Mouse (Mus musculus) MEL (cell line): Measurements from ENCODE around the gene Mip. TPM values are rescaled to one million over a fixed set of nuclear protein-coding genes. Genes with fewer than 3 reads are reported as not detected.

ENCODE experiments used
- DNase-seq: peaks from one replicate; pipeline ENCODE4 v3.0.0; 2011; ENCODE audit warnings: low read depth, low spot score
- H3K27ac ChIP-seq: 2 replicates; pipeline ENCODE4 v1.5.1; 2012; ENCODE audit warnings: low read depth, mild to moderate bottlenecking, control low read depth, low read length, moderate library complexity; ENCODE audit not compliant: control insufficient read depth
- H3K27me3 ChIP-seq, 2 experiments: fragments of 150-350 bp in 1 of 2; sonication (generic) in 1 of 2; 2 replicates each; pipeline ENCODE4 v1.6.1; 2012; ENCODE audit warnings: low read length in 2 of 2, mild to moderate bottlenecking in 2 of 2, improper control_type of control experiment in 1 of 2, moderate library complexity in 1 of 2; ENCODE audit not compliant: insufficient read depth in 2 of 2, control insufficient read depth in 1 of 2
- H3K36me3 ChIP-seq, 2 experiments: 2 replicates each; pipeline ENCODE4 v1.6.1; 2012 to 2014; ENCODE audit warnings: low read length in 2 of 2, improper control_type of control experiment in 1 of 2, inconsistent platforms in 1 of 2, mild to moderate bottlenecking in 1 of 2; ENCODE audit not compliant: insufficient read depth in 2 of 2, control insufficient read depth in 1 of 2
- H3K4me1 ChIP-seq, 2 experiments: fragments of 150-350 bp in 1 of 2; sonication (generic) in 1 of 2; 2 replicates each; pipeline ENCODE4 v1.6.1; 2012; ENCODE audit warnings: low read length in 2 of 2, improper control_type of control experiment in 1 of 2, mild to moderate bottlenecking in 1 of 2; ENCODE audit not compliant: insufficient read depth in 2 of 2, control insufficient read depth in 1 of 2
- H3K4me3 ChIP-seq, 2 experiments: fragments of 150-350 bp in 1 of 2; sonication (generic) in 1 of 2; 2 replicates each; pipeline ENCODE4 v1.5.1; 2012; ENCODE audit warnings: low read depth in 2 of 2, low read length in 2 of 2, mild to moderate bottlenecking in 2 of 2, moderate library complexity in 2 of 2, control low read depth in 1 of 2, improper control_type of control experiment in 1 of 2; ENCODE audit not compliant: control insufficient read depth in 1 of 2, insufficient read depth in 1 of 2
- H3K79me2 ChIP-seq: 2 replicates; pipeline ENCODE4 v1.6.1; 2012; ENCODE audit warnings: mild to moderate bottlenecking, low read length, moderate library complexity; ENCODE audit not compliant: control insufficient read depth, poor library complexity, insufficient read depth
- H3K9ac ChIP-seq: 2 replicates; pipeline ENCODE4 v1.6.1; 2012; ENCODE audit warnings: low read depth, mild to moderate bottlenecking, control low read depth, low read length, moderate library complexity; ENCODE audit not compliant: control insufficient read depth, poor library complexity, severe bottlenecking
- H3K9me3 ChIP-seq: fragments of 150-350 bp; sonication (generic); replicated peaks from 2 replicates; pipeline ENCODE4 v1.6.1; 2012; ENCODE audit warnings: mild to moderate bottlenecking, low read length, improper control_type of control experiment, moderate library complexity; ENCODE audit not compliant: insufficient read depth
- CTCF ChIP-seq, 3 experiments: IDR thresholded peaks in 2 of 3; conservative IDR thresholded peaks in 1 of 3; 2 replicates each; pipeline ENCODE4 v1.5.1; 2011 to 2012; ENCODE audit warnings: low read length in 3 of 3, low read depth in 2 of 3, mild to moderate bottlenecking in 2 of 3, improper control_type of control experiment in 1 of 3, inconsistent platforms in 1 of 3, mixed read lengths in 1 of 3, moderate library complexity in 1 of 3; ENCODE audit not compliant: control insufficient read depth in 1 of 3, insufficient read depth in 1 of 3, poor library complexity in 1 of 3, severe bottlenecking in 1 of 3
- E2F4 ChIP-seq: IDR thresholded peaks from 2 replicates; pipeline ENCODE4 v1.6.1; 2011; ENCODE audit warnings: low read depth, low read length, improper control_type of control experiment, borderline replicate concordance
- EP300 ChIP-seq, 2 experiments: IDR thresholded peaks; 2 replicates each; pipeline ENCODE4 v1.6.1; 2011; ENCODE audit warnings: improper control_type of control experiment in 2 of 2, low read length in 2 of 2, low read depth in 1 of 2, mild to moderate bottlenecking in 1 of 2
- ETS1 ChIP-seq: IDR thresholded peaks from 2 replicates; pipeline ENCODE4 v1.6.1; 2012; ENCODE audit warnings: low read depth, mild to moderate bottlenecking, inconsistent platforms, low read length, improper control_type of control experiment, moderate library complexity
- KAT2A ChIP-seq: conservative IDR thresholded peaks from 2 replicates; pipeline ENCODE4 v1.6.1; 2012; ENCODE audit warnings: low read depth, low read length, improper control_type of control experiment, inconsistent platforms
- MAX ChIP-seq: IDR thresholded peaks from 2 replicates; pipeline ENCODE4 v1.6.1; 2011; ENCODE audit warnings: low read length, improper control_type of control experiment
- MAZ ChIP-seq: IDR thresholded peaks from 2 replicates; pipeline ENCODE4 v1.6.1; 2012; ENCODE audit warnings: low read depth, mild to moderate bottlenecking, inconsistent platforms, low read length, improper control_type of control experiment
- MXI1 ChIP-seq: IDR thresholded peaks from 2 replicates; pipeline ENCODE4 v1.6.1; 2011; ENCODE audit warnings: mild to moderate bottlenecking, low read depth, low read length, improper control_type of control experiment
- MYC ChIP-seq: IDR thresholded peaks from 2 replicates; pipeline ENCODE4 v1.6.1; 2011; ENCODE audit warnings: low read depth, mild to moderate bottlenecking, low read length, improper control_type of control experiment, moderate library complexity
- NRF1 ChIP-seq: IDR thresholded peaks from 2 replicates; pipeline ENCODE4 v1.6.1; 2014; ENCODE audit warnings: low read depth, mild to moderate bottlenecking, inconsistent platforms, low read length, improper control_type of control experiment, moderate library complexity; ENCODE audit not compliant: poor library complexity, insufficient read depth, severe bottlenecking
- RAD21 ChIP-seq: IDR thresholded peaks from 2 replicates; pipeline ENCODE4 v1.6.1; 2011; ENCODE audit warnings: mild to moderate bottlenecking, low read depth, low read length, improper control_type of control experiment
- SIN3A ChIP-seq: IDR thresholded peaks from 2 replicates; pipeline ENCODE4 v1.6.1; 2012; ENCODE audit warnings: low read length, improper control_type of control experiment, inconsistent platforms
- SMC3 ChIP-seq: IDR thresholded peaks from 2 replicates; pipeline ENCODE4 v1.6.1; 2011; ENCODE audit warnings: low read depth, low read length, improper control_type of control experiment
- TBP ChIP-seq: IDR thresholded peaks from 2 replicates; pipeline ENCODE4 v1.8.0; 2011; ENCODE audit warnings: low read depth, low read length, improper control_type of control experiment
- TCF12 ChIP-seq: IDR thresholded peaks from 2 replicates; pipeline ENCODE4 v1.6.1; 2014; ENCODE audit warnings: low read depth, mild to moderate bottlenecking, inconsistent platforms, low read length, improper control_type of control experiment, moderate library complexity
- USF1 ChIP-seq: IDR thresholded peaks from 2 replicates; pipeline ENCODE4 v1.6.1; 2014; ENCODE audit warnings: low read depth, mild to moderate bottlenecking, inconsistent platforms, low read length, improper control_type of control experiment, moderate library complexity
- ZC3H11A ChIP-seq: IDR thresholded peaks from 2 replicates; pipeline ENCODE4 v1.6.1; 2012; ENCODE audit warnings: low read depth, mild to moderate bottlenecking, inconsistent platforms, low read length, improper control_type of control experiment
- ZKSCAN1 ChIP-seq: IDR thresholded peaks from 2 replicates; pipeline ENCODE4 v1.6.1; 2012; ENCODE audit warnings: low read depth, mild to moderate bottlenecking, inconsistent platforms, low read length, improper control_type of control experiment, moderate library complexity
- ZMIZ1 ChIP-seq: IDR thresholded peaks from 2 replicates; pipeline ENCODE4 v1.6.1; 2012; ENCODE audit warnings: low read depth, mild to moderate bottlenecking, inconsistent platforms, low read length, improper control_type of control experiment, moderate library complexity
- ZNF384 ChIP-seq: IDR thresholded peaks from 2 replicates; pipeline ENCODE4 v1.6.1; 2012; ENCODE audit warnings: low read depth, mild to moderate bottlenecking, inconsistent platforms, low read length, improper control_type of control experiment
- polyA plus RNA-seq, 2 experiments: library from polyadenylated mRNA; stranded (reverse) in 1 of 2; unstranded in 1 of 2; fragments of >175 nt in 1 of 2; fragments of >200 nt in 1 of 2; gene quantifications; 2 replicates each; pipeline versions ENCODE4 v1.2.1 to v1.2.4; 2012; ENCODE audit warnings: low replicate concordance in 2 of 2, low read depth in 1 of 2; ENCODE audit not compliant: insufficient read length in 2 of 2, insufficient read depth in 1 of 2, missing spikeins in 1 of 2
- total RNA-seq: library from RNA; depleted of rRNA; stranded (reverse); fragments of 300-350 nt; gene quantifications from 2 replicates; pipeline ENCODE4 v1.2.3, GENCODE M21; 2012

Mip gene
- total and polyA plus RNA-seq, 3 experiments: 0.04 TPM; not detected in 2

- no peaks in the 10 kb centered on the region for H3K27me3 ChIP-seq
- no peaks in the 10 kb centered on the region for H3K79me2 ChIP-seq
- no peak overlapping the region for H3K4me3 ChIP-seq
- peak; percentile 60 for DNase-seq
- TF ChIP-seq USF1: no peak
- no peak for TF ChIP-seq TCF12
- TF ChIP-seq MYC: peak; percentile 20; the same call in 1 of the 2 replicates
- TF ChIP-seq MAX: peak; percentile 33; the same call in 1 of the 2 replicates
- no peak for TF ChIP-seq ZKSCAN1
- no peak for TF ChIP-seq ETS1
- TF ChIP-seq TBP: no peak
- 0 out of 2 replicates have a peak, but pooled peaks have one; percentile 20 for TF ChIP-seq MXI1
- no peak for TF ChIP-seq CTCF (IDR thresholded peaks at IDR 0.05 in 2 of 3, conservative IDR thresholded peaks at IDR 0.05 in 1 of 3; ENCODE audit: control insufficient read depth in 1 of 3, insufficient read depth in 1 of 3, low read depth in 2 of 3, low read length in 3 of 3, poor library complexity in 1 of 3, severe bottlenecking in 1 of 3)
- TF ChIP-seq EP300 (IDR thresholded peaks at IDR 0.05; ENCODE audit: low read depth in 1 of 2, low read length in 2 of 2): 0 out of 4 replicates have a peak, but pooled peaks of 1 of the 2 experiments have one; percentile 21
- no peak for TF ChIP-seq SMC3
- H3K9ac ChIP-seq: no peak overlapping the region
- H3K9me3 ChIP-seq: no peaks in the 10 kb centered on the region
- H3K36me3 ChIP-seq: peaks cover 0 to 13% of the 10 kb centered on the region in 2 experiments; a peak in 2 of 4 replicates
- H3K4me1 ChIP-seq: peaks cover 0 to 14% of the 10 kb centered on the region in 2 experiments; a peak in 3 of 4 replicates
- H3K27ac ChIP-seq: peak overlapping the region; percentile 35; the same call in 1 of the 2 replicates
Observed at GRCm38 (mm10) chr10:128185277-128185940, 40.2 kb upstream of the Mip start.

- H3K36me3 ChIP-seq: peaks cover 0 to 13% of the 10 kb centered on the region in 2 experiments; a peak in 2 of 4 replicates
- no peak overlapping the region for H3K9ac ChIP-seq
- no peaks in the 10 kb centered on the region for H3K79me2 ChIP-seq
- H3K4me3 ChIP-seq: no peak overlapping the region
- H3K9me3 ChIP-seq: no peaks in the 10 kb centered on the region
- H3K27me3 ChIP-seq: no peaks in the 10 kb centered on the region
- no peak for TF ChIP-seq NRF1
- TF ChIP-seq RAD21: peak; percentile 96
- no peak for TF ChIP-seq ZMIZ1
- peak; percentile 81 for TF ChIP-seq SIN3A
- TF ChIP-seq EP300 (IDR thresholded peaks at IDR 0.05; ENCODE audit: low read depth in 1 of 2, low read length in 2 of 2): no peak
- TF ChIP-seq SMC3: peak; percentile 83
- peak; percentile 57 for TF ChIP-seq MAX
- TF ChIP-seq MAZ: no peak
- TF ChIP-seq TBP: 0 out of 2 replicates have a peak, but pooled peaks have one; percentile 29
- peak; percentile 76 for TF ChIP-seq ZC3H11A
- TF ChIP-seq CTCF (IDR thresholded peaks at IDR 0.05 in 2 of 3, conservative IDR thresholded peaks at IDR 0.05 in 1 of 3; ENCODE audit: control insufficient read depth in 1 of 3, insufficient read depth in 1 of 3, low read depth in 2 of 3, low read length in 3 of 3, poor library complexity in 1 of 3, severe bottlenecking in 1 of 3): peak in 2 of 3 experiments; percentile 87 to 99
- no peak for TF ChIP-seq ZNF384
- TF ChIP-seq KAT2A: no peak
- no peak for TF ChIP-seq ETS1
- 0 out of 2 replicates have a peak, but pooled peaks have one; percentile 66 for TF ChIP-seq MYC
- no peak for TF ChIP-seq E2F4
- peaks cover under 1 to 14% of the 10 kb centered on the region in 2 experiments for H3K4me1 ChIP-seq
- H3K27ac ChIP-seq: no peak overlapping the region
- peak; percentile 91 for DNase-seq
Observed at GRCm38 (mm10) chr10:128185959-128186358, 39.7 kb upstream of the Mip start.
